Mouse (Mus musculus) G1E (cell line): ENCODE results near the gene Kctd8. TPM values are rescaled to one million over a fixed set of nuclear protein-coding genes. Genes with fewer than 3 reads are reported as not detected.

Source experiments
- ATAC-seq: 2 replicates; pipeline ENCODE4 v1.8.0; 2016; ENCODE audit warnings: mild to moderate bottlenecking; ENCODE audit not compliant: insufficient number of reproducible peaks, poor library complexity, low FRiP score, severe bottlenecking; ENCODE audit errors: extremely low read depth
- DNase-seq: peaks from one replicate; pipeline ENCODE4 v3.0.0; 2012; ENCODE audit warnings: low spot score
- H3K27me3 ChIP-seq: 2 replicates; pipeline ENCODE4 v1.6.1; 2012; ENCODE audit warnings: mild to moderate bottlenecking, low read length, inconsistent platforms; ENCODE audit not compliant: insufficient read depth
- H3K36me3 ChIP-seq: replicated peaks from 2 replicates; pipeline ENCODE3; 2012; ENCODE audit warnings: mild to moderate bottlenecking, inconsistent platforms
- H3K4me1 ChIP-seq: 2 replicates; pipeline ENCODE4 v1.6.1; 2012; ENCODE audit warnings: low read depth, low read length, inconsistent platforms, mixed read lengths; ENCODE audit not compliant: insufficient read depth
- H3K4me3 ChIP-seq: 2 replicates; pipeline ENCODE4 v1.5.1; 2012; ENCODE audit warnings: low read depth, mild to moderate bottlenecking, inconsistent platforms, low read length, moderate library complexity, mixed read lengths
- H3K9me3 ChIP-seq: replicated peaks from 2 replicates; pipeline ENCODE4 v1.6.1; 2012; ENCODE audit warnings: inconsistent platforms
- CTCF ChIP-seq: IDR thresholded peaks from 2 replicates; pipeline ENCODE4 v1.5.1; 2012; ENCODE audit warnings: low read depth, low read length, inconsistent platforms, mixed read lengths
- GATA1 ChIP-seq: IDR thresholded peaks from 2 replicates; pipeline ENCODE4 v1.6.1; 2012; ENCODE audit warnings: borderline replicate concordance, low read length, inconsistent platforms, mixed read lengths
- GATA2 ChIP-seq: IDR thresholded peaks from 2 replicates; pipeline ENCODE4 v1.6.1; 2012; ENCODE audit warnings: low read depth, low read length, inconsistent platforms, borderline replicate concordance
- POLR2AphosphoS5 ChIP-seq: IDR thresholded peaks from 2 replicates; pipeline ENCODE4 v1.6.1; 2012; ENCODE audit warnings: low read depth, low read length, inconsistent platforms; ENCODE audit not compliant: insufficient replicate concordance
- TAL1 ChIP-seq: conservative IDR thresholded peaks from 2 replicates; pipeline ENCODE4 v1.6.1; 2012; ENCODE audit warnings: low read depth, low read length, inconsistent platforms, mixed read lengths
- polyA plus RNA-seq: library from polyadenylated mRNA; stranded (reverse); fragments of >175 nt; gene quantifications from 2 replicates; pipeline ENCODE4 v1.2.3, GENCODE M21; 2012
- total RNA-seq, 2 experiments: library from RNA; stranded (forward) in 1 of 2; stranded (reverse) in 1 of 2; fragments of 200-1000 nt in 1 of 2; fragments of >200 nt in 1 of 2; fragmentation: Nextera tagmentation in 1 of 2; gene quantifications; 2 replicates each; pipeline ENCODE4 v1.2.3; 2014 to 2017

Kctd8 gene
- total and polyA plus RNA-seq, 3 experiments: not detected

- TF ChIP-seq POLR2AphosphoS5 (no peak), TAL1 (no peak), CTCF (no peak), GATA1 (no peak), GATA2 (no peak)
Measured at GRCm38 (mm10) chr5:69215216-69215615, 126.3 kb downstream of the Kctd8 start.

DNA sequence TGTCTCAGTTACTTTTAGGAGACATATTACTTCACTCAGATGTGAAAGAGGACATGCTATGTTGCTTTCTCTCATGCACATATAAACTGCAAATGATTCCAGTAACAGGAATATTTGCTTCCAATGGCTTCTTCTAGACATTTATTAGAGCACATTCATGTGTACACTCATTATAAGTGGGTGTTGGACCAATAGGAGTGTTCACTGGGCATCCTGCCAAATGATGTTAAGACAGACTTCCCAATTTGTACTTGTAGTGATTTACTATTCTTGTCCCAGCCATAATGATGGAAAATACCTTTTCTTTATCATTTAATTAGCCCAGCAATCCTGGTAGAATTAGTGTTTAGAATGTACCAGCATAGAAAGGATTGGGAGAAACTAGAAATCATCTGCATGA lies 132.1 kb downstream of the Kctd8 start:
- H3K4me1 ChIP-seq: no peaks in the 10 kb centered on the region
- H3K27me3 ChIP-seq: no peaks in the 10 kb centered on the region
- no peaks in the 10 kb centered on the region for H3K9me3 ChIP-seq
- TF ChIP-seq POLR2AphosphoS5 (no peak), GATA1 (no peak), CTCF (no peak), GATA2 (no peak), TAL1 (no peak)
- no peak for DNase-seq
- no peaks in the 10 kb centered on the region for H3K36me3 ChIP-seq
- no peak overlapping the region for H3K4me3 ChIP-seq
- no peak for ATAC-seq

More at GRCm38 (mm10) chr5:69215216-69215615, 126.3 kb downstream of the Kctd8 start:
- no peaks in the 10 kb centered on the region for H3K4me1 ChIP-seq
- no peaks in the 10 kb centered on the region for H3K36me3 ChIP-seq
- no peaks in the 10 kb centered on the region for H3K9me3 ChIP-seq
- no peaks in the 10 kb centered on the region for H3K27me3 ChIP-seq
- no peak for DNase-seq
- ATAC-seq: no peak
- no peak overlapping the region for H3K4me3 ChIP-seq

GRCm38 (mm10) chr5:69207713-69208112 lies 133.8 kb downstream of the Kctd8 start:
- no peaks in the 10 kb centered on the region for H3K27me3 ChIP-seq
- TF ChIP-seq TAL1: no peak
- no peak for TF ChIP-seq GATA1
- no peak for TF ChIP-seq GATA2
- TF ChIP-seq CTCF: no peak
- no peak for TF ChIP-seq POLR2AphosphoS5
- H3K36me3 ChIP-seq: no peaks in the 10 kb centered on the region
- ATAC-seq (no peak), DNase-seq (no peak)
- H3K4me3 ChIP-seq: no peak overlapping the region
- no peaks in the 10 kb centered on the region for H3K4me1 ChIP-seq
- H3K9me3 ChIP-seq: no peaks in the 10 kb centered on the region

GRCm38 (mm10) chr5:69159897-69160509 lies 181.5 kb downstream of the Kctd8 start:
- no peaks in the 10 kb centered on the region for H3K4me1 ChIP-seq
- ATAC-seq: no peak
- no peak for TF ChIP-seq POLR2AphosphoS5
- TF ChIP-seq GATA1: no peak
- TF ChIP-seq GATA2: no peak
- no peak for TF ChIP-seq TAL1
- TF ChIP-seq CTCF: no peak
- H3K9me3 ChIP-seq: no peaks in the 10 kb centered on the region
- no peaks in the 10 kb centered on the region for H3K27me3 ChIP-seq
- H3K4me3 ChIP-seq: no peak overlapping the region
- H3K36me3 ChIP-seq: no peaks in the 10 kb centered on the region
- DNase-seq: no peak

- no peaks in the 10 kb centered on the region for H3K4me1 ChIP-seq
- no peaks in the 10 kb centered on the region for H3K27me3 ChIP-seq
- no peak for TF ChIP-seq TAL1
- TF ChIP-seq POLR2AphosphoS5: no peak
- no peak for TF ChIP-seq GATA1
- TF ChIP-seq GATA2: no peak
- TF ChIP-seq CTCF: no peak
- no peaks in the 10 kb centered on the region for H3K9me3 ChIP-seq
- H3K36me3 ChIP-seq: no peaks in the 10 kb centered on the region
- no peak overlapping the region for H3K4me3 ChIP-seq
- ATAC-seq (no peak), DNase-seq (no peak)
Measured at GRCm38 (mm10) chr5:69156489-69156888, 185.0 kb downstream of the Kctd8 start.

DNA sequence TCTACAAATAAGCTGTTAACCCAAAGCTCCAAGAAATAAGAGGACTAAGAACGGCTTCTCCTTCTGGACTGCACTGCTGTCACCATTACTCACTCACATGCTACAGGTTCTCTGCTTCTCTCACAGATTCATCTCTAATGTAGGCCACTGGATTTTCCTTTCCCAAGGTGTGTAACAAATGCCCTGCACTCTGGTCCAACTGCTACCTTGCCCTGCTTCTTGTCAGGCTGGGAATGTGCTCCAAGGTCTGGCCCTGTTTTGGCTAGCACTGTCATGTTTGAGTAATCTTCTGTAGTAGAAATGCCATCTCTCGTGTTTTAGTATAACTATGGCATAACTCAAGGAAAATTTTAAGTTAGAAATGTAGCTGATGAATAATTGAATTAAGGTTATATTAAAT lies 195.7 kb downstream of the Kctd8 start:
- Histone ChIP-seq H3K27me3 (no peaks in the 10 kb centered on the region), H3K4me1 (no peaks in the 10 kb centered on the region), H3K9me3 (no peaks in the 10 kb centered on the region), H3K4me3 (no peak overlapping the region), H3K36me3 (no peaks in the 10 kb centered on the region)
- no peak for DNase-seq
- no peak for ATAC-seq
- TF ChIP-seq TAL1 (no peak), CTCF (no peak), POLR2AphosphoS5 (no peak), GATA2 (no peak)
